Mouse (Mus musculus) G1E (cell line): Measurements from ENCODE around the gene Adad2.

ENCODE experiments used
- CTCF ChIP-seq: IDR thresholded peaks from 2 replicates; pipeline ENCODE4 v1.5.1; 2012; ENCODE audit warnings: low read depth, low read length, inconsistent platforms, mixed read lengths
- GATA1 ChIP-seq: IDR thresholded peaks from 2 replicates; pipeline ENCODE4 v1.6.1; 2012; ENCODE audit warnings: borderline replicate concordance, low read length, inconsistent platforms, mixed read lengths
- GATA2 ChIP-seq: IDR thresholded peaks from 2 replicates; pipeline ENCODE4 v1.6.1; 2012; ENCODE audit warnings: low read depth, low read length, inconsistent platforms, borderline replicate concordance
- TAL1 ChIP-seq: conservative IDR thresholded peaks from 2 replicates; pipeline ENCODE4 v1.6.1; 2012; ENCODE audit warnings: low read depth, low read length, inconsistent platforms, mixed read lengths

DNA sequence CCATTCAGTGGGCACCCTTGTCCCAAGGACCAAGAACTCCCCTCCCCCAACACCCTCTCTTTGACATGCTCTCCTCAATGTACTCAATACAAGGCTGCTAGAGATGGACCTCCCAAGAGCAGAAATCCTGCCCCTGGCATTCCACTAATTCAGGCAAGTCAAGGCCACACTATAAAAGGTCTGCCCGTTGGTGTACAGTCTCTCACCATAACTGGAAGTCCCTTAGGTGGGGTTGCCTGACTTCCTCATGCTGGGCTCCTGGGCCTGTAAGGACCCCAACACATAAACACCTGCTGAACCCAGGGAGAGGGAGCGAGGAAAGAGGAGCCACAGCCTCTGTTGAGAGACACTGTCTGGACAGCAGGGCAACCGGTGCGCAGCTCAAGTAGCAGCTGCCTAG lies 8.8 kb upstream of the Adad2 start:
- TF ChIP-seq CTCF (no peak), GATA2 (no peak), GATA1 (no peak), TAL1 (no peak)
